Comparison of ENCODE assay signal across 13 mouse cellular contexts in genomic region chr1:85957942-85958619, GRCm38 (mm10). TPM values are rescaled to one million over a fixed set of nuclear protein-coding genes. Genes with fewer than 3 reads are reported as not detected.
DNase-seq lines count a peak whose midpoint lies in the region; ATAC-seq lines count a peak whose summit lies in the region.
"Had no signal": no experiment of that assay in that cellular context is flagged by ENCODE, and none has a peak within 500 bp of the region (broad histone marks: within the 10 kb centered on the region; RNA-seq: fewer than 3 reads in every experiment).

No protein-coding gene starts in this region.

- 41% methylated on average over 9 of the region's 9 CpGs for whole genome bisulfite sequencing in heart, embryonic 11.5 days (ENCODE audit: insufficient replicate concordance)
- WGBS in limb, embryonic 15.5 days: 34% methylated on average over 9 of the region's 9 CpGs
- WGBS in limb, embryonic 10.5 days: 52% methylated on average over 9 of the region's 9 CpGs
- WGBS in embryonic facial prominence, embryonic 15.5 days: 38% methylated on average over 9 of the region's 9 CpGs

- H3K9ac ChIP-seq in heart, embryonic 11.5 days (ENCODE audit: low read depth, low read length): no peak overlapping the region
- no peak overlapping the region for H3K9ac ChIP-seq in limb, embryonic 15.5 days
- H3K9ac ChIP-seq in embryonic facial prominence, embryonic 15.5 days: no peak overlapping the region
- H3K9ac ChIP-seq: embryonic facial prominence, embryonic 12.5 days had no signal

- no peaks in the 10 kb centered on the region for H3K36me3 ChIP-seq in heart, embryonic 11.5 days (ENCODE audit: control insufficient read depth, insufficient read depth, low read length)
- H3K36me3 ChIP-seq in limb, embryonic 15.5 days: no peaks in the 10 kb centered on the region
- no peaks in the 10 kb centered on the region for H3K36me3 ChIP-seq in limb, embryonic 10.5 days
- no peaks in the 10 kb centered on the region for H3K36me3 ChIP-seq in embryonic facial prominence, embryonic 15.5 days
- H3K36me3 ChIP-seq: embryonic facial prominence, embryonic 12.5 days had no signal

- no peaks in the 10 kb centered on the region for H3K9me3 ChIP-seq in heart, embryonic 11.5 days (replicated peaks; ENCODE audit: control insufficient read depth, low read length)
- no peaks in the 10 kb centered on the region for H3K9me3 ChIP-seq in limb, embryonic 15.5 days
- H3K9me3 ChIP-seq in limb, embryonic 10.5 days (replicated peaks): no peaks in the 10 kb centered on the region
- no peaks in the 10 kb centered on the region for H3K9me3 ChIP-seq in embryonic facial prominence, embryonic 15.5 days (replicated peaks)
- H3K9me3 ChIP-seq: embryonic facial prominence, embryonic 12.5 days had no signal

- peaks cover 33% of the 10 kb centered on the region for H3K4me1 ChIP-seq in heart, embryonic 11.5 days (ENCODE audit: control insufficient read depth, insufficient read depth, low read length)
- peaks cover 10% of the 10 kb centered on the region for H3K4me1 ChIP-seq in limb, embryonic 15.5 days
- H3K4me1 ChIP-seq in limb, embryonic 10.5 days: no peaks in the 10 kb centered on the region
- H3K4me1 ChIP-seq in embryonic facial prominence, embryonic 15.5 days: peaks cover 29% of the 10 kb centered on the region

- no peak overlapping the region for H3K4me3 ChIP-seq in heart, embryonic 11.5 days (ENCODE audit: low read depth, low read length)
- H3K4me3 ChIP-seq in limb, embryonic 15.5 days: no peak overlapping the region
- H3K4me3 ChIP-seq in limb, embryonic 10.5 days: no peak overlapping the region
- no peak overlapping the region for H3K4me3 ChIP-seq in embryonic facial prominence, embryonic 15.5 days (replicated peaks)
- H3K4me3 ChIP-seq: embryonic facial prominence, embryonic 12.5 days had no signal

- H3K27ac ChIP-seq in heart, embryonic 11.5 days (ENCODE audit: low read depth, low read length): peak overlapping the region; percentile 57
- H3K27ac ChIP-seq in limb, embryonic 15.5 days: no peak overlapping the region
- no peak overlapping the region for H3K27ac ChIP-seq in limb, embryonic 10.5 days
- peak overlapping the region; percentile 45 for H3K27ac ChIP-seq in embryonic facial prominence, embryonic 15.5 days (replicated peaks)
- H3K27ac ChIP-seq: embryonic facial prominence, embryonic 12.5 days had no signal

- peak; percentile 36; the same call in 1 of the 2 replicates for ATAC-seq in heart, embryonic 11.5 days (replicated peaks; ENCODE audit: insufficient number of reproducible peaks, low FRiP score, low TSS enrichment)
- ATAC-seq in limb, embryonic 15.5 days (ENCODE audit: insufficient number of reproducible peaks, low FRiP score, low TSS enrichment, low read depth): 0 out of 2 replicates have a peak, but pooled peaks have one; percentile 36
- peak; percentile 23; the same call in 1 of the 2 replicates for ATAC-seq in embryonic facial prominence, embryonic 15.5 days (ENCODE audit: insufficient number of reproducible peaks, low FRiP score, low TSS enrichment, low read depth)

- no peaks in the 10 kb centered on the region for H3K27me3 ChIP-seq in heart, embryonic 11.5 days (ENCODE audit: control insufficient read depth, insufficient read depth, low read length)
- H3K27me3 ChIP-seq in limb, embryonic 15.5 days: no peaks in the 10 kb centered on the region
- H3K27me3 ChIP-seq in limb, embryonic 10.5 days (ENCODE audit: low read depth, poor library complexity, severe bottlenecking): no peaks in the 10 kb centered on the region
- H3K27me3 ChIP-seq in embryonic facial prominence, embryonic 15.5 days: no peaks in the 10 kb centered on the region
- H3K27me3 ChIP-seq: embryonic facial prominence, embryonic 12.5 days had no signal

- peak overlapping the region; percentile 23; the same call in 1 of the 2 replicates for H3K4me2 ChIP-seq in heart, embryonic 11.5 days
- H3K4me2 ChIP-seq in limb, embryonic 15.5 days: no peak overlapping the region
- H3K4me2 ChIP-seq in embryonic facial prominence, embryonic 15.5 days (replicated peaks): peak overlapping the region; percentile 4; the same call in 1 of the 2 replicates
- H3K4me2 ChIP-seq: embryonic facial prominence, embryonic 12.5 days had no signal

- DNase-seq in heart, adult 9 months (ENCODE audit: low spot score in 2 of 2): no peak
- DNase-seq in limb, embryonic 10.5 days (ENCODE audit: low spot score): no peak
- peak; percentile 32 to 50 for DNase-seq in thymus, adult 18-20 months
- no peak for DNase-seq in kidney, adult 8-10 months
- no peak for DNase-seq in adrenal gland, adult 18-20 months (ENCODE audit: low spot score in 2 of 2)
- DNase-seq: gastrocnemius, postnatal 14 days; kidney, postnatal 25 days had no signal

RNA-seq across cellular contexts. Expression of gene Gpr55, which starts 2.7 kb away (rescaled TPM):
- not detected in 2 replicates for polyA plus RNA-seq in heart, embryonic 11.5 days (2014; fragmentation: Nextera tagmentation; extraction: Ambion mirVana)
- polyA plus RNA-seq in limb, embryonic 15.5 days (2015; fragmentation: Nextera tagmentation; extraction: Ambion mirVana): 0.06 and 0.15 TPM in 2 replicates
- not detected in 2 replicates for polyA plus RNA-seq in limb, embryonic 10.5 days (2016; fragmentation: Nextera tagmentation; extraction: Ambion mirVana)
- polyA plus RNA-seq in embryonic facial prominence, embryonic 15.5 days (2015; fragmentation: Nextera tagmentation; extraction: Ambion mirVana): 0.19 and 0.26 TPM in 2 replicates
- total RNA-seq in adrenal gland, adult 18-20 months (2021): 1 to 10 TPM; 3.7 to 6.6 TPM
- total RNA-seq: gastrocnemius, postnatal 14 days had no signal

RNA-seq across cellular contexts. Expression of gene 4933407L21Rik, which starts 29.8 kb away (rescaled TPM):
- polyA plus RNA-seq in heart, embryonic 11.5 days (2014; fragmentation: Nextera tagmentation; extraction: Ambion mirVana): not detected in 2 replicates
- 0.35 and 0.55 TPM in 2 replicates for polyA plus RNA-seq in limb, embryonic 15.5 days (2015; fragmentation: Nextera tagmentation; extraction: Ambion mirVana)
- polyA plus RNA-seq in limb, embryonic 10.5 days (2016; fragmentation: Nextera tagmentation; extraction: Ambion mirVana): 0.13 TPM in 1 of 2 replicates, not detected in the other
- 0.45 and 1.2 TPM in 2 replicates for polyA plus RNA-seq in embryonic facial prominence, embryonic 15.5 days (2015; fragmentation: Nextera tagmentation; extraction: Ambion mirVana)
- not detected for total RNA-seq in adrenal gland, adult 18-20 months (2021)
- total RNA-seq: liver, adult 2 months had no signal
- polyA plus RNA-seq: liver, adult 2 months had no signal

RNA-seq across cellular contexts. Expression of gene Spata3, which starts 58.5 kb away (rescaled TPM):
- polyA plus RNA-seq in heart, embryonic 11.5 days (2014; fragmentation: Nextera tagmentation; extraction: Ambion mirVana): not detected in 2 replicates
- not detected in 2 replicates for polyA plus RNA-seq in limb, embryonic 15.5 days (2015; fragmentation: Nextera tagmentation; extraction: Ambion mirVana)
- not detected in 2 replicates for polyA plus RNA-seq in limb, embryonic 10.5 days (2016; fragmentation: Nextera tagmentation; extraction: Ambion mirVana)
- polyA plus RNA-seq in embryonic facial prominence, embryonic 15.5 days (2015; fragmentation: Nextera tagmentation; extraction: Ambion mirVana): 0.24 TPM in 1 of 2 replicates, not detected in the other
- not detected for total RNA-seq in adrenal gland, adult 18-20 months (2021)
- total RNA-seq: gastrocnemius, postnatal 14 days; liver, adult 2 months; megakaryocyte, adult 5-6 weeks had no signal
- polyA plus RNA-seq: embryonic facial prominence, embryonic 12.5 days; liver, adult 2 months had no signal

Comparison
In these comparisons a context has a peak if more than half of its experiments do, and no peak if none do; other contexts are left out.
1. H3K27ac ChIP-seq: peak in heart, embryonic 11.5 days (single experiment) and embryonic facial prominence, embryonic 15.5 days (single experiment); none in limb, embryonic 15.5 days (single experiment) and limb, embryonic 10.5 days (single experiment).
2. DNase-seq: peak in thymus, adult 18-20 months (2 of 2); none in heart, adult 9 months (0 of 2), limb, embryonic 10.5 days (single experiment), kidney, adult 8-10 months (0 of 2) and adrenal gland, adult 18-20 months (0 of 2).
3. Peak in every context shown above with its lines, with median percentiles within 50 percentile points of each other: ATAC-seq.